Comparison of ENCODE assay signal across 23 mouse cellular contexts in the genomic region with DNA sequence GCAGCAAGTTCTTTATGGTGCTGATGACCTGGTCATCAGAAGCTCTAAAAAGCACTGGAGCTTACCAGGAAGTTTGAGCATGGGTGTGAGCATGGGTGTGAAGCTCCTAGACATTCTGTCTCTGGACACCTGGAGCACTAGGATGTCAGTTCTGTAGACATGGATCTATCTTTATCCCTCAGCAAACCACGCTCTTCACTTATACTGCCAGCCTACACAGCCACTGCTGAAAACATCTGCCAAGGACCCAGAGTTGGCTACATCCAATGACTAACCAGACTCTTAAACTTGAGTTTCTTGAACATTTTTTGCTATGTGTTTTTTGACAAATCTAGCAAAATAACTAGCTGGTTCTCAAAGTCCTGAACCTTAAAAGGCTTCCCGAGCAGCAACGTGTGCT.
"Had no signal": no experiment of that assay in that cellular context is flagged by ENCODE, and none has a peak within 500 bp of the region (broad histone marks: within the 10 kb centered on the region; RNA-seq: fewer than 3 reads in every experiment).

No protein-coding gene starts in this region.

- H3K27ac ChIP-seq: gastrocnemius, adult 2 months; heart, embryonic 10.5 days; hindbrain, embryonic 10.5 days; hindbrain, embryonic 12.5 days; hindbrain, embryonic 14.5 days; intestine, embryonic 15.5 days; layer of hippocampus, adult 2 months; left cerebral cortex, adult 2 months; limb, embryonic 10.5 days; limb, embryonic 12.5 days; liver, embryonic 13.5 days; liver, embryonic 15.5 days had no signal

- H3K27me3 ChIP-seq: heart, embryonic 12.5 days; hindbrain, embryonic 12.5 days; intestine, embryonic 15.5 days; limb, embryonic 12.5 days; liver, embryonic 13.5 days; liver, embryonic 15.5 days had no signal

- H3K4me1 ChIP-seq: heart, embryonic 10.5 days; heart, embryonic 12.5 days; hindbrain, embryonic 10.5 days; hindbrain, embryonic 12.5 days; intestine, embryonic 15.5 days; limb, embryonic 10.5 days; limb, embryonic 12.5 days; liver, embryonic 13.5 days; liver, embryonic 15.5 days had no signal

- H3K36me3 ChIP-seq: heart, embryonic 10.5 days; heart, embryonic 12.5 days; hindbrain, embryonic 10.5 days; hindbrain, embryonic 12.5 days; intestine, embryonic 15.5 days; limb, embryonic 10.5 days; limb, embryonic 12.5 days; liver, embryonic 13.5 days; liver, embryonic 15.5 days had no signal

- H3K9ac ChIP-seq: heart, embryonic 12.5 days; hindbrain, embryonic 12.5 days; hindbrain, embryonic 14.5 days; intestine, embryonic 15.5 days; limb, embryonic 12.5 days; liver, embryonic 13.5 days; liver, embryonic 15.5 days had no signal

- H3K4me3 ChIP-seq: gastrocnemius, adult 2 months; heart, embryonic 10.5 days; heart, embryonic 12.5 days; hindbrain, embryonic 10.5 days; hindbrain, embryonic 12.5 days; intestine, embryonic 15.5 days; layer of hippocampus, adult 2 months; left cerebral cortex, adult 2 months; limb, embryonic 10.5 days; limb, embryonic 12.5 days; liver, embryonic 13.5 days; liver, embryonic 15.5 days had no signal

- DNase-seq: gastrocnemius, adult 2 months; gastrocnemius, postnatal 10 days; gastrocnemius, postnatal 25 days; heart, postnatal 10 days; heart, postnatal 4 days; kidney, adult 18-20 months; kidney, adult 8-10 months; kidney, postnatal 10 days; kidney, postnatal 25 days; kidney, postnatal 4 days; liver; liver, embryonic 13.5 days had no signal
